Mouse (Mus musculus): ENCODE measurements around the gene Plac9a. TPM values are rescaled to one million over a fixed set of nuclear protein-coding genes. Genes with fewer than 3 reads are reported as not detected.
"Not testable (repeated sequence)": the region's sequence is repeated elsewhere in the genome, so short reads cannot be mapped to it uniquely, and the experiment has no call there.

The Plac9a gene
- 0.53 and 0.71 TPM in 2 replicates for polyA plus RNA-seq (2015; fragmentation: Nextera tagmentation; extraction: Ambion mirVana)

DNA sequence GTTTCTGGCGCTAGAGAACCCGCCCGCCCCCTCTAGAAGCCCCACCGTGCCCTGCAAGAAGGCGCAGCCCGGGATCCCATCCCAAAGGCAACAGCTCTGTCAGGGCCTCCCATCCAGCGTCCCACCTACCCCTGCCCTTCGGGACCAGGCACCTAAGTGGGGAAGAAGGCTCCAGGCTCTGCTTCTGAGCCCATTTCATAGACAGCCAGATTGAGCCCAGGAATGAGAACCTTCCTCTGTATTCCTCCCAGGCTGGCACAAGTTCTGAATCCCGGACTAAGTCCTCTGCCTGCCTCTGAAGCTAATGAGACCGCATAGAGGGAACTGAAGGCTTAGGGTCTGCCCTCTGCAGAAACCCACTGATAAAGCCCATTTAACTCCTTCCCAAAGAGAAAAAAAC is at the start of gene Plac9a:
Plac9a (minus strand) TSS at position 101 of the 400 bp plus-strand sequence.
- H3K4me2 ChIP-seq; H3K27ac ChIP-seq (replicated peaks); H3K4me3 ChIP-seq (replicated peaks); ATAC-seq (ENCODE audit: insufficient read depth); H3K9ac ChIP-seq; H3K4me1 ChIP-seq (replicated peaks); H3K36me3 ChIP-seq (replicated peaks); H3K9me3 ChIP-seq (replicated peaks); H3K27me3 ChIP-seq: not testable (repeated sequence)
- no CpG with 5 or more reads among the region's 10 CpGs for WGBS (ENCODE audit: insufficient replicate concordance)

- no CpG with 5 or more reads among the region's 8 CpGs for WGBS (ENCODE audit: insufficient replicate concordance)
- not testable (repeated sequence) for H3K4me2 ChIP-seq; ATAC-seq (ENCODE audit: insufficient read depth); H3K4me1 ChIP-seq (replicated peaks); H3K9me3 ChIP-seq (replicated peaks); H3K4me3 ChIP-seq (replicated peaks); H3K27me3 ChIP-seq; H3K9ac ChIP-seq; H3K27ac ChIP-seq (replicated peaks); H3K36me3 ChIP-seq (replicated peaks)
Measured at GRCm38 (mm10) chr14:25938004-25938403, 35.1 kb upstream of the Plac9a start, which contains the start of gene Cphx1. Gene Cphx1 (plus strand): TSS chr14:25938304.

- WGBS (ENCODE audit: insufficient replicate concordance) = no CpG with 5 or more reads among the region's 5 CpGs
- ATAC-seq (ENCODE audit: insufficient read depth) = peak; percentile 80
- not testable (repeated sequence) for H3K4me2 ChIP-seq
Measured at GRCm38 (mm10) chr14:25936867-25937630, 34.1 kb upstream of the Plac9a start.

GRCm38 (mm10) chr14:25927562-25927881 is 24.6 kb upstream of the Plac9a start, which contains the start of gene Tmem254a:
Gene Tmem254a (minus strand): TSS chr14:25927672.
- H3K4me3 ChIP-seq (replicated peaks); H3K4me1 ChIP-seq (replicated peaks); H3K27me3 ChIP-seq; H3K9ac ChIP-seq; H3K27ac ChIP-seq (replicated peaks); H3K4me2 ChIP-seq; H3K9me3 ChIP-seq (replicated peaks); H3K36me3 ChIP-seq (replicated peaks): not testable (repeated sequence)
- no CpG with 5 or more reads among the region's 10 CpGs for WGBS (ENCODE audit: insufficient replicate concordance)
- ATAC-seq (ENCODE audit: insufficient read depth) = peak; percentile 75

More at GRCm38 (mm10) chr14:25936867-25937630, 34.1 kb upstream of the Plac9a start:
- not testable (repeated sequence) for H3K27me3 ChIP-seq; H3K4me3 ChIP-seq (replicated peaks); H3K9ac ChIP-seq; H3K27ac ChIP-seq (replicated peaks); H3K4me1 ChIP-seq (replicated peaks); H3K9me3 ChIP-seq (replicated peaks); H3K36me3 ChIP-seq (replicated peaks)

DNA sequence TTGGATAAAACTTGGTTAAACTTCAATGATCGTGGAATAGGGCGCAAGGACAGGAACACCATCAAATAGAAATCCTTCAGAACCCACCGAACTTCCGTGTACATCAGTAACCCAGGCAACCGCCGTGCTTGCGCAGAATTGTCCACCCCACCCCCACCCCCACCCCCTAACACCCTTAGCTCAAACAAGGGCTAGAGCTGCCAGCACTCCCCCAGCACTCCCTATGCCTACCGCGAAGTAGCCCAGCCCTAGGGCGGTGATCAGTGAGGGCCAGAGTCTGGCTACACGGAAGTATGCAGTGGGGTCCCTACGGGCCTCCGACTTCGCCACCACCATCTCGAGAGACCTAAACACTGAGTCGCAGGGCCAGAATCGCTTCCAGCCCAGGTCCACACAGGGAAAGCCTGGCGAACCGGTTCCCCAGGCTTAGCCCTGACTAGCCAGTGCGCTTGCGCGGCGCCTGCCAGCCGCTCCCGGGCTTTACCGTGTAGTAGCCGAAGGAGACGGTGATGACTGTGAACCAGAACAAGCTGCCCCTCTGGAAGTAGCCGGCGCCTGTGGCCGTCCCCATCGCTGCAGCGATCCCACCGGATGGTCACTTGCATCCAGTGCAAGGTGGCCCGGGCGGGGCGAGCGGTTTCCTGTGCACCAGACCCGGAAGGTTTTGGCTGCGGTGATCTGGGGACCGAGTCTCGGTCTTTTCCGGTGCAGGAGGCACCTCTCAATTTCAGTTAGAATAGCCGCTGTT is 24.1 kb upstream of the Plac9a start:
- H3K36me3 ChIP-seq (replicated peaks); H3K9me3 ChIP-seq (replicated peaks); H3K27ac ChIP-seq (replicated peaks); H3K4me1 ChIP-seq (replicated peaks); H3K9ac ChIP-seq; H3K4me3 ChIP-seq (replicated peaks); H3K27me3 ChIP-seq; H3K4me2 ChIP-seq: not testable (repeated sequence)
- peak; percentile 69 for ATAC-seq (ENCODE audit: insufficient read depth)
- no CpG with 5 or more reads among the region's 44 CpGs for WGBS (ENCODE audit: insufficient replicate concordance)

- not testable (repeated sequence) for H3K9me3 ChIP-seq (replicated peaks); H3K27ac ChIP-seq (replicated peaks); ATAC-seq (ENCODE audit: insufficient read depth); H3K4me1 ChIP-seq (replicated peaks); H3K9ac ChIP-seq; H3K4me2 ChIP-seq; H3K36me3 ChIP-seq (replicated peaks); H3K27me3 ChIP-seq; H3K4me3 ChIP-seq (replicated peaks)
- no CpG with 5 or more reads among the region's 5 CpGs for WGBS (ENCODE audit: insufficient replicate concordance)
Measured at GRCm38 (mm10) chr14:25918427-25919170, 15.7 kb upstream of the Plac9a start.

GRCm38 (mm10) chr14:25908976-25909375 is 6.1 kb upstream of the Plac9a start:
- WGBS (ENCODE audit: insufficient replicate concordance) = no CpG with 5 or more reads among the region's 8 CpGs

GRCm38 (mm10) chr14:25907272-25907671 is 4.4 kb upstream of the Plac9a start:
- H3K4me2 ChIP-seq; ATAC-seq (ENCODE audit: insufficient read depth); H3K9me3 ChIP-seq (replicated peaks); H3K27me3 ChIP-seq; H3K27ac ChIP-seq (replicated peaks); H3K4me3 ChIP-seq (replicated peaks); H3K4me1 ChIP-seq (replicated peaks); H3K9ac ChIP-seq; H3K36me3 ChIP-seq (replicated peaks): not testable (repeated sequence)
- no CpG with 5 or more reads among the region's 9 CpGs for WGBS (ENCODE audit: insufficient replicate concordance)

More at GRCm38 (mm10) chr14:25908976-25909375, 6.1 kb upstream of the Plac9a start:
- not testable (repeated sequence) for H3K4me2 ChIP-seq; H3K4me3 ChIP-seq (replicated peaks); ATAC-seq (ENCODE audit: insufficient read depth); H3K9ac ChIP-seq; H3K4me1 ChIP-seq (replicated peaks); H3K27ac ChIP-seq (replicated peaks); H3K36me3 ChIP-seq (replicated peaks); H3K9me3 ChIP-seq (replicated peaks); H3K27me3 ChIP-seq

- 100% methylated on average over 1 of the region's 5 CpGs for WGBS (ENCODE audit: insufficient replicate concordance)
- H3K36me3 ChIP-seq (replicated peaks); H3K9ac ChIP-seq; ATAC-seq (ENCODE audit: insufficient read depth); H3K4me1 ChIP-seq (replicated peaks); H3K9me3 ChIP-seq (replicated peaks); H3K4me3 ChIP-seq (replicated peaks); H3K27me3 ChIP-seq; H3K4me2 ChIP-seq; H3K27ac ChIP-seq (replicated peaks): not testable (repeated sequence)
Measured at GRCm38 (mm10) chr14:25905243-25905642, 2.3 kb upstream of the Plac9a start.

DNA sequence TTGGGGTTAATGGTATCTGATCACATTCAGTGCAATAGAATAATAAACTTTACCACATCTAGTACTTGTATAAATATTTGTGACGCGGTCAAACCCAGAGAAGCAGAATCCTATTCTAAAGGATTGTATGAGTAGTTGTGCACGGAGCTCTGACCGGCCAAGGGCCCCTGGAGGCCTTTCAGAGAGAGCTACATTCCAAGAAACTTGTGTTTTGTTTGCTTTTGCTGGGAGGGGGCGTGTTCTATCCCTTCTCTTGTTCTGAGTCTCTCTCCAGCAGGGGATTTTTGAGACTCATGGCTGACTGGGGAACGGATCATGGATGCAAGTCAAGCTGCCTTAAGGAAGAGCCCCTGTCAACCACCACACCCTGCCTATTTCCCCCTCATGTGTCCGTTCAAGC is 7.2 kb downstream of the Plac9a start:
- not testable (repeated sequence) for H3K9me3 ChIP-seq (replicated peaks); H3K4me1 ChIP-seq (replicated peaks); H3K4me3 ChIP-seq (replicated peaks); H3K9ac ChIP-seq; H3K27ac ChIP-seq (replicated peaks); H3K36me3 ChIP-seq (replicated peaks); ATAC-seq (ENCODE audit: insufficient read depth); H3K4me2 ChIP-seq; H3K27me3 ChIP-seq
- WGBS (ENCODE audit: insufficient replicate concordance) = no CpG with 5 or more reads among the region's 7 CpGs

DNA sequence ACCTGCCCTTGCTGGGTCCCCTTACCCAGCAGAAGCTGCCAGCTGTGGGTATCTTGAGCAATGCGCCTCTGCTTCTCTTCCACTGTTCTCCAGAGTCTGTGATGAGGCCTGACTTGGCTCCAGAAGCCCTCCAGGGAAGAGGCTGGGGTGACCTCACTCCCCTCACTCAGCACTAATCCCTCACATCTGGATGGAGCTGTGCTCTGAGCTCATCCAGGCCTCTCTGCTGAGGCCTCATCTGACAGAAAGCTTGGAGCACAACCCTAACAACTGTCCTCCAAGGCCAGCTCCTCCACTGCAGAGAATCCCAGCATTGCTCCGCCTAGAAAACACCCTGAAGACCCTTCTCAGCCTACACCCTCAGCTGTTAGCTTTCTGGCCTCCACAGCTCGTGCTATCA is 8.3 kb downstream of the Plac9a start:
- H3K4me3 ChIP-seq (replicated peaks); H3K9ac ChIP-seq; H3K9me3 ChIP-seq (replicated peaks); H3K27me3 ChIP-seq; ATAC-seq (ENCODE audit: insufficient read depth); H3K4me1 ChIP-seq (replicated peaks); H3K27ac ChIP-seq (replicated peaks); H3K4me2 ChIP-seq; H3K36me3 ChIP-seq (replicated peaks): not testable (repeated sequence)
- no CpG with 5 or more reads among the region's 3 CpGs for WGBS (ENCODE audit: insufficient replicate concordance)
